Mouse (Mus musculus) layer of hippocampus, adult 9-10 months (tissue): ENCODE data around the gene Ush2a.

ENCODE experiments used
- DNase-seq: peaks from one replicate; pipeline ENCODE4 v3.0.0; 2022; ENCODE audit warnings: low spot score

Gene Ush2a

GRCm38 (mm10) chr1:188387321-188387720 is 125.5 kb downstream of the Ush2a start:
- DNase-seq = no peak

DNA sequence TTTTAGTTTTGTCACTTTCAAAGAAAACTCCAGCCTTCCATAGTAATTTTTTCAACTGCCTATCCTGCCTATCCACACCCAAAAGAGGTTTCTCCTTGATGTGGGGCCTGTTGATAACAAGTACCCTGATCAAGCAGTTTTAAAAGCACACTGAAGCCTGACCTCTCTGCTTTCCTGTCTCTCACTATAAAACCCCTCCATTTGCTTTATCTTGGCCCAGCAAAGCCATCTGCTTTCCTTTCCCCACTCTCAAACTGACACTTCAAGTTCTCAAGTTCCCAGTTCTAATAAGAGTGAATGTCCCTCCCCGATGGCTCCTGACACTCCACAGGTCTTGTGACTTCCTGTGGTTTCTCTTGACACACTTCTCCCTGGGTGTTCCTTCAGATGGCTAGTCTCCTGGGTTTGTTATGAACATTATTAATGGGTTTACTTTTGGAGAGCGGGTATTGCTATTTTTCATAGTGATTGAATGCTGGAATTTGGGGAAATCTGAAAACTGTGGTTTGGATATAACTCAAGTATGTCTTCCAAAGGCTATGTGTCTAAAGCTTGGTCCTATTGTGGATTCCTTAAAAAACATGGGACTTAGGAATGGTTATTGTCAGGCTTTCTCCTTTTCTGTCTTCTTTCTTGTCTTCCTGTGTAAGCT is 126.1 kb downstream of the Ush2a start:
- no peak for DNase-seq

GRCm38 (mm10) chr1:188390080-188390479 is 128.3 kb downstream of the Ush2a start:
- no peak for DNase-seq

DNA sequence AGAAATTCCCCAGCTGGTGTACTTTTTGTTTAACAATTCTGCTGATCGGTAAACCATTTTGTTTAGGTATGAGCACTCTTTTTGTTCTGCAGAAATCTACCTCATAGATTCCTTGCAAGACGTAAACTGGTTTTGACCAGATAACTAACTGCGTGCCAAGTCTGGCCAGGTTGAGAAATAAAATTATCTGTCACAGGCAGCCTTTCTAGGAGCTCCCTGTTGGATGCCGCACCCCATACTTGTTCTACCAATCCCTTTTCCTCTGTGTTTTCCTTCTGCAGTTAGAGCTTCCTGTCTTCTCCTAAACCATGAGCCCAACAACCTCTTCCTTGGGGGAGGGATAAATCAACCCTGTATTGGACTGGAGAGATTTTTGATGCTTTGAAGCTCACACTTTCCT is 145.4 kb downstream of the Ush2a start:
- DNase-seq = no peak

DNA sequence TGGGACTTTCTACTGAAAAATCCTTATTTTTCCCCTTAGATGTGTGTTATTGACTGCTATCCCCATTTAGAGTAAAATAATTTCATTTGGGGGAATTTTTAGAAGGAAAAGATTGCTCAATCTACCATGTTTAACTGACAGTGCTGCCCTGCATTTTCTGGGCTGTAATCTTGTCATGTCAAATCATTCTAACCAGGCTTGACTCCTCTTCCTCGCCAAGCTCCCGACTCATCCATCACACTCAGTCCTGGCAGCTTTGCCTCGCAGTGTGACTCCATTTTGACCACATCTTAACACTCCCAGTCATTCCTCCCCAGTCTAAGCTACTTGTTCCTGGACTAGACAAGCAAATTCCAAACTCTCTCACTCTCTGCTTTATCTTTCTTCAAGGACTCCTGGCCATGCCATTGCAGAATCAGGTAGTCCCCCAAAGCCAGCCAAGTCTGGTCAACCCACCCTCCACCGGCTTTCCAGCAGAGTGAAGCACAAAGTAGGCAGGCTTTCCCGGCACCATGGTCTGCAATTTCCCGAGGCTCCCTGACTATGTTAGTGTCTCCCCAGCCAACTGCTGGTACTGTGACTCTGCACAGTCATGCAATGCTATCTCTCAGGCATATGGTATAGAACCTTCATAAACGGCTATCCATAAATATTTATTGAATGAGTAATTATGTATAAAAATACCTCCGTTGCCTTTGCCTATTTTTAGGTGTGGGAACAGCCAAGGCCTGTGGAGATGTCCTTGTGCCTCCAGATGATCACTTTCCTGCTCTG is 146.0 kb downstream of the Ush2a start:
- no peak for DNase-seq

DNA sequence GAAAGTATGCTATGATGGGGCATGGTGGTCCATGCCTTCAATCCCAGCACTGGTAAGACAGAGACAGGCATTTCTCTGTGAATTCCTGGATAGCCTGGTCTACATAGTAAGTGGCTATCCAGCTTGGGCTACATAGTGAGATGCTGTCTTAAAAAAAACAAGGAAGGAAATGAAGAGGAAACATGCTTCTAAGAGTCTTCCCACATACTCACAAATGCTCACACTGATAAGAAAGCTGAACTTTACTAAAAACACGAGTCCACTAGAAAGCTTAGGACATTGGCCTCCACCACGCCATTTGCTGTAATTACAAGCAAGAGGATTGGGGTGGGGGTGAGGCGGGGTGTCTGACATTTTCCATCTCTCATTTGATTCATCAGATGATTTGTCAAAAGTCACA is 148.7 kb downstream of the Ush2a start:
- no peak for DNase-seq

DNA sequence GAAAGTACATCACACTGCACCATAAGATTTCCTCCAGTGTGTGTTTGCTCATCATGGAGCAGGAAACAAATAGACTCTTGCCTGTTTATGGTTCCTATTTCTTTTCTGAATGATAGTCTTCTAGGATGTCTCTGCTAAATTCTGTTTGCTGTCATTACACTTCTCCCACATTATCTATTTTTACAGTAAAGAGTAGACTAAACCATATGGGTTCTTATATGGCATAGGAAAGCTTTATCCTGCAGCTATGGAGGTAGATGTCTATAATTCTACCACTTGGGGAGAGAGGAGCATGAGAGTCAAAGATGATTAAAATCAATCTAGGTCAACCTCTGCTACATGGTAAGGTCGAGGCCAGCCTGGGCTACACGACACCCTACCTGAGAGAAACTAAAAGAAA is 158.7 kb downstream of the Ush2a start:
- DNase-seq = no peak

DNA sequence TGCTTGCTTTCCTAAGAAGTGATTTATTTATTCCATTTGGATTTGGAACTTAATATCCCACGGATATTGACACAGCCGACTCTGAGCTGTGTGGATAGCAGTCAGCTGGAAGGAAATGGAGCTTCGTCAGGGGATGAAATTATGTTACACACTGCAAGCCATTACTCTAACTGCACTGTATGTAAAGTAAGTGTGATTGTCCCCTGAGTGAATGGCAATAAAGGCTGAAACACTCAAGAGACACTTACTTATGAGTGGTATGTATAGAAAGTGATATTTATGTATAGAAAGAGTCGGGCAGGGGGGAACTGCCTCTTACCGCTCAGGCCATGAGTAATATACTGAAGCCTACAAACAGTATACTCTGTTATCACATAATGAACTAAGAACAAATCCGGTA is 166.3 kb downstream of the Ush2a start:
- no peak for DNase-seq

GRCm38 (mm10) chr1:188430689-188431088 is 168.9 kb downstream of the Ush2a start:
- DNase-seq = no peak

DNA sequence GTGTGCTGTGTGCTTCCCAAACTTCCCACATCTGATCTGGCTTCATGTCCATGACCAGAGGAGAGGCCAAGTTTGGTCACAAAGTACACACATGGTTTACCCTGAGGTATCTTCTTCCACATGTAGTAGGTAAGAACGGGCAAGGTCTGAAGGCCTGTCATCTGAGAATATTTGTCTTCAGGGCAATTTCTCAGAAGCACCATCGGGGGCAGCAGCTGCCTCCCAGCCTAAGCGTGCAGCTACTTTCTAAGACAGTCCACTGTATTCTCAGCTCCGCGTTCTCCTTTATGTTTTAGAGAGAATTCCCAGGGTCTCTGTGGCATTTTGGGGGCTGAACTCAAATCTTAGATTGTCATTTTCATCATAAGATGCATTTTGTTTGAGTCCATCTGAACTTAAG is 186.1 kb downstream of the Ush2a start:
- DNase-seq = no peak

DNA sequence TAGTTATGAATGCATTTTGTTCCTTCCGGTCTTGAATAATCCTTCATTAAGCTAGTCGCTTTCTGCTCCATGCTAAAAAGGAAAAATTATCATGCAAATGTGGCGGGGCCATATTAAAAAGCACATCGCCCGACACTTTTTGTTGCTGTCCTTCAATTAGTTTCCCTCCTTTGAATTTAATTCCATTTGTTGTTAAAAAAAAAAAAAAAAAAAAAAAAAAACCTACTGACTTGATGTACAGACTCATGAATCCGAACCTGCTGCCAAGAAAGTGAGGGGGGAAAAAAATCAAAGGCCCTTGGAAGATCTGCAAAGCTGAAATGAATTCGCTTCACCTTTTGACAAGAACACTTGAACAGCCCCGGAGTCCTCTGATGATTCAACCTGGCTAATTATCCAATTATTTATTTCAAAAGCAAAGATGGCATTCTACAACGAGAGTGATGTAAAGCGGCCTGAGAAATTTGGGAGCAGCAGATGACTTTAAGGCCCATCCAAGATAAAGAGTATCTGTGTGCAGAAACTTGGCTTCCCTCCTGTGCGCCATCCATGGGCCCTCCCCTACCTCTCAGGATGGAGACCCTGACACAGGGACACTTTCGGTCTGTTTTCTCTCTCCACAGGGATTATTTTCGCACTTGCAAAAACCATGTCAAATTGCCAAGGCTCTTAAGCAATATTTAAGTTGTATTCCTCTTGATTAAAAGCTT is 194.8 kb downstream of the Ush2a start:
- DNase-seq = no peak

GRCm38 (mm10) chr1:188457221-188458008 is 195.6 kb downstream of the Ush2a start:
- DNase-seq = peak; percentile 11

DNA sequence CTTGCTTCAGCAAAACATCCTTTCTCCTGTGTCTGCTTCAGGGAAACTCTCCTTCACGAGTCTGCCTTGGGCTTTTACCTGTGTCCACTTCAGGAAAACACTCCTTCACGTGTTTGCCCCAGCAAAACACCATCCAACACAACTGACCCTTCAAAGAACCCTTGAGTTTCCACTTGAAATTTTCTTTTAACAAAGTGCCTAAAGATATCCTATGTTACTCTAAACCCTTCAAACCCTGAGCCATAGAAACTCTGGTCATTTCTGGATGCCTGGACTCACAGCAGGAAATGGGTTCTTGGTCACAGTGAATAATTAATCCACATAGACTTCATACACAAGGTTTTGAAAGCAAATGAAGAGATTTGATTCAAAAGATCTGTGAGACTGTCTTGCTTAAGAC is 199.4 kb downstream of the Ush2a start:
- DNase-seq = no peak

GRCm38 (mm10) chr1:188464653-188465052 is 202.8 kb downstream of the Ush2a start:
- no peak for DNase-seq

DNA sequence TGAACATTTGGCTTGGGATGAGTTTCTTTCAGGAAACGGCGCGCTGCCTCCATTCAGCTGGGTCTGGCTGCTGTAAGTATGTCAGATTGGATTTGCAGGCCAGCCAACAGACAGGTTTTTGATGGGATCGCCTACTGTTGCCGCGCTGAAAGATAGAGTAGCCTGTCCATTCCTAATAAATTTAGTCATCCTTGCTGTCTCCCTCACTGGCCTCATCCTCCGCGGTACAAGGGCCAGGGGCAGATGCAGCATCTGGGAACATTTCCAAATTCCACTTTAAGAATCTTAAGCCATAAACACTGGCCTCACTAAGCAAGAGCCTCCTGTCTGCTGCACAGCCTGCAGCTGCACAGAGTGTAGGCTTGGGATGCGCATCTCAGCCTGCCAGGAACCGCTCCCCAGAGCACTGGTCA is 206.6 kb downstream of the Ush2a start:
- no peak for DNase-seq

GRCm38 (mm10) chr1:188504958-188505357 is 243.1 kb downstream of the Ush2a start:
- DNase-seq = no peak

DNA sequence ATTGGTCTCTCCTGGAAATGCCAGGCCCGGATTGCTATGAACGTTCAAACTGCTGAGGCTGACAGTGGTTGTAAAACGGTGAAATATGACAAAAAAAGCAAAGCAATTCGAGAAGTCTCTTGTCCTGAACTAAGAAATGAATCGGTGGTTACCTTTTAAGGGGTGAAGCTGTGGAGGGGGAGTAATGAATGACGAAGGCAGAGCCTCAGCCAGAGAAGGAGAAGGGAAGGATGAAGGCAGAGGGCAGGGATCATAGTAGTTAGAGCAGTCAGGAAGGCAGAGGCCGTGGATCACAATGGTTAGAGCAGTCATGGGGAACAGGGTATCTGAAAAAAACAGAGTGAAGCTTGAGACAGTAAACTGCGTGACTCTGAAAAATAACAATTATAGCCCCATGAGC is 257.0 kb downstream of the Ush2a start:
- no peak for DNase-seq

GRCm38 (mm10) chr1:188527451-188527850 is 265.6 kb downstream of the Ush2a start:
- no peak for DNase-seq

DNA sequence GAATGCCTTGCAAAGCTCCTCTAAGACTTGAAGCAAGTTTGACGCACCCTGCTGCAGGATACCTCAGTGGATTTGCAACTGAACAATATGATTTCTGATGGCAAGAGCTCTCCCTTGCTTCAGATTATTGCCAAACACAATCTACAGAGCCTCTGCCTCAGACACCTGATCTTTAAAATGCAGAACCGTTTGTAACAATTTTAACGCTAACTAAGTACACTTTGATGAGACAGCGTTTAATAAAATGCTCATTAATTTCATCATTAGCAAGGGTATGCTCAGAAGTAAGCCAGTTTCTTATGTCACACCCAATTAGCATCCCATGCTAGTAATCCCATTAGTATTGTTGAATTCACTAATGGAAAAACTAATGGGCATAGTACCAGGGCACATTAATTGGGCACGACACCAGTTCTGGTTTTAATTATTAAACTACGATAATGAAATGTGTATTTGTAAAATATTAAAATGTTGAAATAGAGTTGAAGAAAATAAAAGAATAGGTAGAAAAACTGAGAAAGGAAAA is 267.8 kb downstream of the Ush2a start:
- DNase-seq = no peak

DNA sequence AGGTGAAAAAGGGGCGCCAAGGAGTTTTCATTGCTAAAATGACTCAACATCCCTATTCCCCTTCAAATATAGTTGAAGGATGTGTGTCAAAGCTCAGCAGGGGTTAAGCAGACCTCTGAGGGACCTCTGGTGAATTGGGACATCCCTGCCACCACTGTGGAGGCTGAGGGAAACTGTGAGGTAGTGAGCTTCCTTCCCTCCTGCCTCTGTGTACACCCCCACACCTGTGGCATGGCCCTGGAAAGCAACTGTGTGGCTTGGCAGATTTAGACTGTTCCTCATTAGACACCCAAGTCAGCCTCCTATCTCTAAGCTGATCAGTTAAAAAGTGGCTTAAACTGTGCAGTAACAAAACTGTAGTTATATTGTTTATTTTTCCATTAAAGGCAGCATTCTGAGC is 275.2 kb downstream of the Ush2a start:
- no peak for DNase-seq

DNA sequence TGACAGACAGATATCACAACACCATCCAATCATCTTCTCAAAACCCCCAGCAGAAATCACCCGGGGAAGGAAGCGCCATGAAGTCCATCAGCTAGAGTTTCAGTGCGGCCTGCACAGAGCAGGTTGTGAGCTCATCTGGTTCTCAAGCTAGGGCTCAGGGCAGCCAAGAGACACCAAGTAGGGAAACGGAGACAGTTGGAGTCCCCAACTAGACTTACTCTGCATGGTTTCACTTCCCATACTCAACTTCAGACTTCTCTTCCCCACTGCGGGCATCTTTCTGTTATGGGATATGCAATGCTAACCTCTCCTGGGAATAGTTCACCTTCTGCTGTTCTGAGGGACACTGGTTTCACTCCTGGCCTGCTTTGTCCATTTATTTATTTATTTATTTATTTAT is 277.8 kb downstream of the Ush2a start:
- DNase-seq = no peak

- no peak for DNase-seq
Measured at GRCm38 (mm10) chr1:188541492-188541891, 279.7 kb downstream of the Ush2a start.
